Mouse (Mus musculus) stomach, postnatal 0 days (tissue): Measurements from ENCODE around the gene Grin2a.

Experiments used
- CTCF ChIP-seq: IDR thresholded peaks from 2 replicates; pipeline ENCODE4 v1.5.1; 2016; ENCODE audit warnings: antibody characterized with exemption, low read depth, mild to moderate bottlenecking, moderate library complexity
- EP300 ChIP-seq: optimal IDR thresholded peaks from 2 replicates; pipeline ENCODE3; 2016; ENCODE audit warnings: antibody characterized with exemption

GRCm38 (mm10) chr16:9944836-9945235 is 50.5 kb downstream of the Grin2a start:
- TF ChIP-seq CTCF (no peak), EP300 (no peak)
